Mouse (Mus musculus): ENCODE results near the gene Vstm2l. TPM values are rescaled to one million over a fixed set of nuclear protein-coding genes. Genes with fewer than 3 reads are reported as not detected.

Gene Vstm2l
- total and polyA plus RNA-seq, 3 experiments: not detected

GRCm38 (mm10) chr2:157957707-157958108 lies 43.3 kb downstream of the Vstm2l start:
- DNase-seq (ENCODE audit: low spot score): no peak
- TF ChIP-seq GATA2 (IDR thresholded peaks at IDR 0.05; ENCODE audit: borderline replicate concordance, low read depth, low read length) (no peak), GATA1 (IDR thresholded peaks at IDR 0.05; ENCODE audit: borderline replicate concordance, low read length) (no peak), TAL1 (conservative IDR thresholded peaks at IDR 0.05; ENCODE audit: low read depth, low read length) (no peak), CTCF (IDR thresholded peaks at IDR 0.05; ENCODE audit: low read depth, low read length) (no peak)

DNA sequence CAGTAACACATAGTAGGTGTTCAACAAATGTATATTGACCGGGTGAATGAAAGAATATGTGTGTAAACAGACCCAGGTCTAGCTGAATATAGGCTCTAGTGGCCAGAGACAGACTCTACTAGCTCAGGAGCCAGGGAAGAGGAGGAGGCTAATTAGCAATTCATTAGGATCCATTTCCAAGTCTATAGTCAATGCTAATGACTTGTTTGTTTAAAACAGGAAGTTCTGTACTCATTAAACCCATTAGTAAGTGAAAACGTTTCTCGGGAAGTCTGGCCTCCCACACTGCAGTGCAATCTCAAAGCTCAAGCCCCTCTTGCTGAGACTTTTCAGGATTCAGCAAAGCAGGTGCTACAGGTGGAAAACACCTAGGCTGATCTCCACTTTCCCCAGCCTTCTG lies 53.4 kb downstream of the Vstm2l start:
- no peak for DNase-seq (ENCODE audit: low spot score)
- Histone ChIP-seq H3K9me3 (replicated peaks) (no peaks in the 10 kb centered on the region), H3K4me1 (ENCODE audit: insufficient read depth, low read depth, low read length) (no peaks in the 10 kb centered on the region), H3K36me3 (replicated peaks) (no peaks in the 10 kb centered on the region), H3K27me3 (ENCODE audit: insufficient read depth, low read length) (peaks cover 7% of the 10 kb centered on the region; the same call in 1 of the 2 replicates), H3K4me3 (ENCODE audit: low read depth, low read length) (no peak overlapping the region)
- TF ChIP-seq CTCF (IDR thresholded peaks at IDR 0.05; ENCODE audit: low read depth, low read length) (no peak), GATA1 (IDR thresholded peaks at IDR 0.05; ENCODE audit: borderline replicate concordance, low read length) (no peak), TAL1 (conservative IDR thresholded peaks at IDR 0.05; ENCODE audit: low read depth, low read length) (no peak), GATA2 (IDR thresholded peaks at IDR 0.05; ENCODE audit: borderline replicate concordance, low read depth, low read length) (no peak), POLR2AphosphoS5 (IDR thresholded peaks at IDR 0.05; ENCODE audit: insufficient replicate concordance, low read depth, low read length) (no peak)
- no peak for ATAC-seq (ENCODE audit: extremely low read depth, insufficient number of reproducible peaks, low FRiP score, poor library complexity, severe bottlenecking)

More at GRCm38 (mm10) chr2:157957707-157958108, 43.3 kb downstream of the Vstm2l start:
- Histone ChIP-seq H3K27me3 (ENCODE audit: insufficient read depth, low read length) (peaks cover 2% of the 10 kb centered on the region; the same call in 1 of the 2 replicates), H3K9me3 (replicated peaks) (no peaks in the 10 kb centered on the region), H3K4me3 (ENCODE audit: low read depth, low read length) (no peak overlapping the region), H3K4me1 (ENCODE audit: insufficient read depth, low read depth, low read length) (no peaks in the 10 kb centered on the region), H3K36me3 (replicated peaks) (no peaks in the 10 kb centered on the region)
- ATAC-seq (ENCODE audit: extremely low read depth, insufficient number of reproducible peaks, low FRiP score, poor library complexity, severe bottlenecking): no peak

GRCm38 (mm10) chr2:157970124-157970523 lies 55.7 kb downstream of the Vstm2l start:
- DNase-seq (ENCODE audit: low spot score) (no peak), ATAC-seq (ENCODE audit: extremely low read depth, insufficient number of reproducible peaks, low FRiP score, poor library complexity, severe bottlenecking) (no peak)
- no peak overlapping the region for H3K4me3 ChIP-seq (ENCODE audit: low read depth, low read length)
- H3K36me3 ChIP-seq (replicated peaks): no peaks in the 10 kb centered on the region
- H3K27me3 ChIP-seq (ENCODE audit: insufficient read depth, low read length): peaks cover 7% of the 10 kb centered on the region; the same call in 1 of the 2 replicates
- TF ChIP-seq CTCF (IDR thresholded peaks at IDR 0.05; ENCODE audit: low read depth, low read length) (no peak), POLR2AphosphoS5 (IDR thresholded peaks at IDR 0.05; ENCODE audit: insufficient replicate concordance, low read depth, low read length) (no peak), GATA1 (IDR thresholded peaks at IDR 0.05; ENCODE audit: borderline replicate concordance, low read length) (no peak), TAL1 (conservative IDR thresholded peaks at IDR 0.05; ENCODE audit: low read depth, low read length) (no peak), GATA2 (IDR thresholded peaks at IDR 0.05; ENCODE audit: borderline replicate concordance, low read depth, low read length) (no peak)
- no peaks in the 10 kb centered on the region for H3K9me3 ChIP-seq (replicated peaks)
- H3K4me1 ChIP-seq (ENCODE audit: insufficient read depth, low read depth, low read length): no peaks in the 10 kb centered on the region

DNA sequence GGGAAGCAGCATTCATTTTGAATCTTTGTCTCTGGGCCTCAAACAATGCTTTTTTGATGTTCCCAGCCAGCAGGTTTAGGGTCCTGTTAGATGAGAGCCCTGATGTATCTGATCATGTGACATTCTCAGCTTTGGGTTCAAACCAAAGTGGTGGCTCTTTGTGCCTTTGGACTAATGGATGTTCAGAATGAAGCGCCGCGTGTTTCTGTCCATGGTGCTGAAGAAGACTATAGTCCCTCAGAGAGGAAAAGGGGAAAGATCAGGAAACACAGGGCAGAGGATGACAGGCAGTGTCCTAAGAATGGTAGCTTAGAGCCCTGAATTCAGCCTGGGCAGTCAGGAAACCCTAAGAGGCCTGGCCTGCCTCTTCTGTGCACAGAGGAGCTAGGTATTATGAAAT lies 56.2 kb downstream of the Vstm2l start:
- ATAC-seq (ENCODE audit: extremely low read depth, insufficient number of reproducible peaks, low FRiP score, poor library complexity, severe bottlenecking) (no peak), DNase-seq (ENCODE audit: low spot score) (peak; percentile 29)
- no peak for TF ChIP-seq GATA1 (IDR thresholded peaks at IDR 0.05; ENCODE audit: borderline replicate concordance, low read length)
- TF ChIP-seq POLR2AphosphoS5 (IDR thresholded peaks at IDR 0.05; ENCODE audit: insufficient replicate concordance, low read depth, low read length): no peak
- TF ChIP-seq TAL1 (conservative IDR thresholded peaks at IDR 0.05; ENCODE audit: low read depth, low read length): no peak
- TF ChIP-seq GATA2 (IDR thresholded peaks at IDR 0.05; ENCODE audit: borderline replicate concordance, low read depth, low read length): no peak
- TF ChIP-seq CTCF (IDR thresholded peaks at IDR 0.05; ENCODE audit: low read depth, low read length): no peak
- Histone ChIP-seq H3K27me3 (ENCODE audit: insufficient read depth, low read length) (peaks cover 7% of the 10 kb centered on the region; the same call in 1 of the 2 replicates), H3K4me1 (ENCODE audit: insufficient read depth, low read depth, low read length) (no peaks in the 10 kb centered on the region), H3K36me3 (replicated peaks) (no peaks in the 10 kb centered on the region), H3K4me3 (ENCODE audit: low read depth, low read length) (no peak overlapping the region), H3K9me3 (replicated peaks) (no peaks in the 10 kb centered on the region)

GRCm38 (mm10) chr2:157974604-157975501 lies 60.4 kb downstream of the Vstm2l start:
- H3K9me3 ChIP-seq (replicated peaks): no peaks in the 10 kb centered on the region
- no peak for ATAC-seq (ENCODE audit: extremely low read depth, insufficient number of reproducible peaks, low FRiP score, poor library complexity, severe bottlenecking)
- no peak for DNase-seq (ENCODE audit: low spot score)
- H3K4me1 ChIP-seq (ENCODE audit: insufficient read depth, low read depth, low read length): no peaks in the 10 kb centered on the region
- H3K4me3 ChIP-seq (ENCODE audit: low read depth, low read length): no peak overlapping the region
- H3K36me3 ChIP-seq (replicated peaks): peaks cover 5% of the 10 kb centered on the region
- no peaks in the 10 kb centered on the region for H3K27me3 ChIP-seq (ENCODE audit: insufficient read depth, low read length)
- no peak for TF ChIP-seq GATA2 (IDR thresholded peaks at IDR 0.05; ENCODE audit: borderline replicate concordance, low read depth, low read length)
- no peak for TF ChIP-seq GATA1 (IDR thresholded peaks at IDR 0.05; ENCODE audit: borderline replicate concordance, low read length)
- no peak for TF ChIP-seq CTCF (IDR thresholded peaks at IDR 0.05; ENCODE audit: low read depth, low read length)
- TF ChIP-seq TAL1 (conservative IDR thresholded peaks at IDR 0.05; ENCODE audit: low read depth, low read length): no peak
- no peak for TF ChIP-seq POLR2AphosphoS5 (IDR thresholded peaks at IDR 0.05; ENCODE audit: insufficient replicate concordance, low read depth, low read length)

DNA sequence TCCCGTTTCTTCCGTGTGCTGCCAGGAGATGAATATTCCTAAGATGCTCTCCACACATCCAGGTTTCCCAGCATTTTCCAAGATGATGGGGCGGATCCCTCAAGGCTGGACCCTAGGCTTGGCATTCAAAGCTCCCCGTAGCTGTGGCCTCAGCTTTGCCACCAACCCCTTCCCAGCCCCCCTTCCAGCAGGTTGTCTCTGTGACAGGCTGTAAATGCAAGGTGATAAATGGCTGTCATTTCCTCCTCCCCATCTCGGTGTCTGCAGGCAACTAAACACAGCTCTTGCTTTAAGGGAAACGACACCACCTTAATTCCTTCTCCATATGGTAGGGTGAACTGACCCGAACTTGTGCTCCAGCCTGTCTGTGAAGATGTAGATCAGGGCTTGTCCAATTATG lies 61.1 kb downstream of the Vstm2l start:
- Histone ChIP-seq H3K4me1 (ENCODE audit: insufficient read depth, low read depth, low read length) (no peaks in the 10 kb centered on the region), H3K27me3 (ENCODE audit: insufficient read depth, low read length) (no peaks in the 10 kb centered on the region), H3K36me3 (replicated peaks) (peaks cover 13% of the 10 kb centered on the region), H3K9me3 (replicated peaks) (no peaks in the 10 kb centered on the region), H3K4me3 (ENCODE audit: low read depth, low read length) (no peak overlapping the region)
- DNase-seq (ENCODE audit: low spot score): no peak
- ATAC-seq (ENCODE audit: extremely low read depth, insufficient number of reproducible peaks, low FRiP score, poor library complexity, severe bottlenecking): no peak
- TF ChIP-seq GATA1 (IDR thresholded peaks at IDR 0.05; ENCODE audit: borderline replicate concordance, low read length): no peak
- TF ChIP-seq POLR2AphosphoS5 (IDR thresholded peaks at IDR 0.05; ENCODE audit: insufficient replicate concordance, low read depth, low read length): no peak
- no peak for TF ChIP-seq CTCF (IDR thresholded peaks at IDR 0.05; ENCODE audit: low read depth, low read length)
- TF ChIP-seq TAL1 (conservative IDR thresholded peaks at IDR 0.05; ENCODE audit: low read depth, low read length): no peak
- no peak for TF ChIP-seq GATA2 (IDR thresholded peaks at IDR 0.05; ENCODE audit: borderline replicate concordance, low read depth, low read length)
